Mouse (Mus musculus): ENCODE data around the gene Snrnp35. TPM values are rescaled to one million over a fixed set of nuclear protein-coding genes. Genes with fewer than 3 reads are reported as not detected.
"Not testable (repeated sequence)": the region's sequence is repeated elsewhere in the genome, so short reads cannot be mapped to it uniquely, and the experiment has no call there.

The Snrnp35 gene
- polyA plus RNA-seq, 1 experiment = 4.6 TPM

DNA sequence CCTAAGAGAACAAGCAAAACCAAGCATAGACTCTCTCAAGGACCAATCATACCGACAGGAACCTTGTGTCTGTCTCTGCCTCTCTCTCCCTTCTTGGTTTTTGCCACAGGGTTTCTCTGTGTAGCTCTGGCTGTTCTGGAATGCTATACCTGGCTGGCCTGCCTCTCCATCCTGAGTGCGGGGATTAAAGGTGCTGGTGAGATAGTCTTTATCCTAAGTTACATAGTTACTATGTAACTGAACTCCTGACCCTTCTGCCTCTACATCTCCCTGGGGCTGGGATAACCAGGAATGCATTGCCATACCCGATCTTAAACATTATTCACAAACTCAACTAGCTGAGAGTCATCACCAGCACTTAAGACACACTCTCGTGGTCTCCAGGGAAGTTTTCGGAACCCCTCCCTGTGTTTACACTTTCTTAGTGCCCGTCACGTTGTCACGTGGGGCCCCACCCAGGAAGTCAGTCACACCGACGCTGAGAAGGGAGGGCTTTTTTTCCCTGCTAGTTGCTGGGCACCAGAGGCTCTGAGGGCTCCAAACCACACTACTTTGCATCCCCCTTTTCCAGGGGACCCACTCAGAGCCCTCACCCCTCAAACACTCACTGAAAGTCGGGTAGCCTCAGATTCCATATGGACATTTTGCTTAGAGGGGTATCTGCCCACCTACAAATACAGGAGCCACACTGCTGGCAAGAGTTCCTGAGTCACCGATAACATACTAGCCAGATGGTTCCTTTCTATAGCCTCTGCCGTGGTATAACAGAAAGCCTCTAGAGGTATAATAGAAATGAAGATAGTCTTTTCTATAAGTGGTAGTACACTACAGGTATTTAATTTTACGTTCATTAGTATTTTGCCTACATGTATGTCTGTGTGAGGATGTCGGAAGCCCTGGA is 13.9 kb downstream of the Snrnp35 start:
- peak; percentile 38 for DNase-seq
- peak overlapping the region; percentile 83 for H3K27ac ChIP-seq (ENCODE audit: control insufficient read depth, insufficient read depth, low read length)
- 41% methylated on average over 15 of the region's 15 CpGs for WGBS

DNA sequence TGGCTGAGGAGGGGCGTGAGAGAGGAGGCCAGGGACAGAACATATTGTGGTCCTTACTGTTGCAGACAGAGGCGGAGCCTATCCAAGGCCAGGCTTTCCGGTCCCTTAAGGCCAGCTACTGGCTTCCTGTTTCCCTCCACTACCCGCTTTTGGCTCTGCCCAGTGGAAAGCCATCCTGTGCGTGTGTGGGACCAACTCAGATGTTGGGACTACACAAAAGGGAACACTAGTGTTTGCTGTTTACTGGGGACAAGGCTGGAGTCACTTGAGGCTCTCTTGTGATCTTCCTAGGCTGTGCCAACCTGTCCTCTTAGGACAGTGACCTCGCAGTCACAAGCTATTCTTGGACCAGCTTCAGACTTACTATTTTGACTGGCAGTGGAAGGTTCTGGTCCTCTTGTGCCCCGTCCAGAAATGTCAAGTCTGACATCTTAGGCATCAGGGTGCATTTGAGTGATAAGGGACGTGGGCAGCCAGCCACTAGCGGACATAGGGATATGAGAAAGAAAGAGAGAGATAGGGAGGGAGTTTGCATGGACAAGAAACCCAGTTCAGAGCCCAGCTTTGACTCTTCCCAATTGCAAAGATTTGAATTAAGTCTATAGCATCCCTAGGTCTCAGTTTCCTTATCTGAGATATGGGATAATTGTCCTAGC is 15.4 kb downstream of the Snrnp35 start:
- DNase-seq = no peak
- Histone ChIP-seq H3K4me1 (replicated peaks; ENCODE audit: control insufficient read depth, insufficient read depth, low read length) (peaks cover 30% of the 10 kb centered on the region), H3K27me3 (ENCODE audit: control insufficient read depth, insufficient read depth, low read length) (no peaks in the 10 kb centered on the region), H3K27ac (ENCODE audit: control insufficient read depth, insufficient read depth, low read length) (no peak overlapping the region), H3K36me3 (ENCODE audit: control insufficient read depth, insufficient read depth, low read length) (no peaks in the 10 kb centered on the region), H3K4me3 (ENCODE audit: control insufficient read depth, insufficient read depth, low read length) (no peak overlapping the region)
- 64% methylated on average over 9 of the region's 9 CpGs for WGBS
- TF ChIP-seq CTCF (IDR thresholded peaks at IDR 0.05; ENCODE audit: borderline replicate concordance, control insufficient read depth, extremely low read depth, insufficient read depth, low read length, poor library complexity) = no peak
- no peak for TF ChIP-seq POLR2A (IDR thresholded peaks at IDR 0.05; ENCODE audit: control insufficient read depth, extremely low read depth, insufficient read depth, low read length, poor library complexity)

More for the DNA sequence above, 13.9 kb downstream of the Snrnp35 start:
- H3K4me3 ChIP-seq (ENCODE audit: control insufficient read depth, insufficient read depth, low read length) = no peak overlapping the region
- no peaks in the 10 kb centered on the region for H3K27me3 ChIP-seq (ENCODE audit: control insufficient read depth, insufficient read depth, low read length)
- peaks cover 30% of the 10 kb centered on the region for H3K4me1 ChIP-seq (replicated peaks; ENCODE audit: control insufficient read depth, insufficient read depth, low read length)
- no peaks in the 10 kb centered on the region for H3K36me3 ChIP-seq (ENCODE audit: control insufficient read depth, insufficient read depth, low read length)
- 0 out of 2 replicates have a peak, but pooled peaks have one; percentile 31 for TF ChIP-seq POLR2A (IDR thresholded peaks at IDR 0.05; ENCODE audit: control insufficient read depth, extremely low read depth, insufficient read depth, low read length, poor library complexity)
- TF ChIP-seq CTCF (IDR thresholded peaks at IDR 0.05; ENCODE audit: borderline replicate concordance, control insufficient read depth, extremely low read depth, insufficient read depth, low read length, poor library complexity) = no peak

DNA sequence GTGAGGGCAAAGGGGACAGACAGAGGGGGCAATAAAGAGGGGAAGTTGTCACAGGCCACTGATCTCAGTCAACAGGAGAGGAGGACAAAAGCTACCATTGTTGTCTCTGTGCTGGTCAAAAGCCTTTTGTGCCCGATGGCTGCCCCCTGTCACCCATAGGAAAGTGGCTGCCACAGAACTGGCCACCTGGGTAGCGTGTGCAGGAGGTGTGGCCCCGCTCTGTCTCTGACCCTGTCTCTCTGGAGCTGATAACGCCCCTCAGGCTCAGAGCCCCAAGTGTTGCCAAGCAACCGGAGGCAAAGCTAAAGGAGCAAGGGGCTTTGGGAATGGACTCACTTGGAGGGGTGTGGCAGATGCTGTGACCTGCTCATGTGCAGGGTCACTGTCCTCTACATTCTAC is 16.1 kb downstream of the Snrnp35 start:
- Histone ChIP-seq H3K27me3 (ENCODE audit: control insufficient read depth, insufficient read depth, low read length) (no peaks in the 10 kb centered on the region), H3K27ac (ENCODE audit: control insufficient read depth, insufficient read depth, low read length) (no peak overlapping the region), H3K4me1 (replicated peaks; ENCODE audit: control insufficient read depth, insufficient read depth, low read length) (peaks cover 30% of the 10 kb centered on the region), H3K4me3 (ENCODE audit: control insufficient read depth, insufficient read depth, low read length) (no peak overlapping the region), H3K36me3 (ENCODE audit: control insufficient read depth, insufficient read depth, low read length) (no peaks in the 10 kb centered on the region)
- WGBS = 92% methylated on average over 5 of the region's 5 CpGs
- DNase-seq = no peak
- TF ChIP-seq CTCF (IDR thresholded peaks at IDR 0.05; ENCODE audit: borderline replicate concordance, control insufficient read depth, extremely low read depth, insufficient read depth, low read length, poor library complexity) (no peak), POLR2A (IDR thresholded peaks at IDR 0.05; ENCODE audit: control insufficient read depth, extremely low read depth, insufficient read depth, low read length, poor library complexity) (no peak)

DNA sequence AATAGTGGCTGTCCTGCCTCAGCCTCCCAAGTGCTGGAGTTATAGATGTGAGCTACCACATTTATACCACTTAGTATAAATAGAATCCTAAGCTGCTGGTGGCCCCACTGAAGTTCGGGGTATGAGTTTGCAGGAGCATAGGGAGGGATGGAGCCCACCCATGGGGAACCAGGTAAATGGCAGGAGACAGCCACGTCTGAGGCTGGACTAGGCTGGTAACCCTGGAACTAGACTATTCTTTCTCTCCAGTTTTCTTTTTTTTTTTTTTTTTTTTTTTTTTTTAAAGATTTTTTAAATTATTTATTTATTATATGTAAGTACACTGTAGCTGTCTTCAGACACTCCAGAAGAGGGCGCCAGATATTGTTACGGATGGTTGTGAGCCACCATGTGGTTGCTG is 17.1 kb downstream of the Snrnp35 start:
- not testable (repeated sequence) for H3K36me3 ChIP-seq (ENCODE audit: control insufficient read depth, insufficient read depth, low read length)

DNA sequence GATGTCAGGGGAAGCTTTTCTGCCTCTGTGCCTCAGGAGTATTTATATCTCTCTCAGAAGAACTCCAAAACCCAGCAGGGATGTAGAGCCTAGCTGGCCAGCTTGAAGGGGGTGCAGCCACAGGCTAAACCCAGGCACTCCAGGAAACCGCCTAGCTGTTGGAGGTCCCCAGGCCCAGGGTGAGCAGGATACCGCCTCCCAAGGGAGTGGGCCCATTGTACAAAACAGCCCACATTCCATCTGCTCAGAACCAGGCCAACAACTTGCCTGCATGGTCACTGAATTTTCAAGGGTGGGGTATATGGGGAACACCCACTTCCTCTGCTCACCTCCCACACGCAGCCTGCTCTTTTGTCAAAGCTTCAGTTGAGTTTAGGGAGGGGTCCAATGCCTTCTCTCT is 17.6 kb downstream of the Snrnp35 start:
- DNase-seq = no peak
- H3K27ac ChIP-seq (ENCODE audit: control insufficient read depth, insufficient read depth, low read length) = no peak overlapping the region
- H3K27me3 ChIP-seq (ENCODE audit: control insufficient read depth, insufficient read depth, low read length) = no peaks in the 10 kb centered on the region
- 94% methylated on average over 3 of the region's 3 CpGs for WGBS
- H3K36me3 ChIP-seq (ENCODE audit: control insufficient read depth, insufficient read depth, low read length) = no peaks in the 10 kb centered on the region
- no peak for TF ChIP-seq POLR2A (IDR thresholded peaks at IDR 0.05; ENCODE audit: control insufficient read depth, extremely low read depth, insufficient read depth, low read length, poor library complexity)
- no peak for TF ChIP-seq CTCF (IDR thresholded peaks at IDR 0.05; ENCODE audit: borderline replicate concordance, control insufficient read depth, extremely low read depth, insufficient read depth, low read length, poor library complexity)
- peaks cover 22% of the 10 kb centered on the region for H3K4me1 ChIP-seq (replicated peaks; ENCODE audit: control insufficient read depth, insufficient read depth, low read length)
- no peak overlapping the region for H3K4me3 ChIP-seq (ENCODE audit: control insufficient read depth, insufficient read depth, low read length)

More for the DNA sequence above, 17.1 kb downstream of the Snrnp35 start:
- WGBS = 82% methylated on average over 3 of the region's 4 CpGs
- DNase-seq; H3K4me3 ChIP-seq (ENCODE audit: control insufficient read depth, insufficient read depth, low read length); H3K27me3 ChIP-seq (ENCODE audit: control insufficient read depth, insufficient read depth, low read length); H3K27ac ChIP-seq (ENCODE audit: control insufficient read depth, insufficient read depth, low read length): not testable (repeated sequence)
- H3K4me1 ChIP-seq (replicated peaks; ENCODE audit: control insufficient read depth, insufficient read depth, low read length) = peaks cover 28% of the 10 kb centered on the region

DNA sequence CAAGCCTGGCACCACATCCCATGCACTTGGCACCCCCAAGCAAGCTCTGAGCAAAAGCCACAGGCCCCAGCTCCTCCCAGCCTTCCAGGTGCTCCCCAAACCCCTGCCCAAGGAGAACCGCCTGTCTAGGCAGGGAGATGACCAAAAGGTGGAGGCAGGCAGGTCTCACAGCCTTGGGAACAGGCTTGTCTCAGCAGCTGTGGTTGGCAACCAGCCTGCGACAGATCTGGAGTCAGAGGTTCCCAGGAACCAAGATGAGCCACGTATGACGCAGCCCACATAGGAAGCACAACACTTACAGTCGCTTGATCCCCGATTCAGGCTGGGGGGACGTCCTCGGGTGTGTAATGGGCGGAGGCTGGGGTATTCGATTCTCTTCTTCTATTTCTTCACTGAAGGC is 18.6 kb downstream of the Snrnp35 start:
- Histone ChIP-seq H3K4me3 (ENCODE audit: control insufficient read depth, insufficient read depth, low read length) (no peak overlapping the region), H3K4me1 (replicated peaks; ENCODE audit: control insufficient read depth, insufficient read depth, low read length) (peaks cover 13% of the 10 kb centered on the region), H3K27ac (ENCODE audit: control insufficient read depth, insufficient read depth, low read length) (no peak overlapping the region), H3K36me3 (ENCODE audit: control insufficient read depth, insufficient read depth, low read length) (no peaks in the 10 kb centered on the region), H3K27me3 (ENCODE audit: control insufficient read depth, insufficient read depth, low read length) (no peaks in the 10 kb centered on the region)
- no peak for DNase-seq
- 91% methylated on average over 10 of the region's 10 CpGs for WGBS
- TF ChIP-seq POLR2A (IDR thresholded peaks at IDR 0.05; ENCODE audit: control insufficient read depth, extremely low read depth, insufficient read depth, low read length, poor library complexity) (no peak), CTCF (IDR thresholded peaks at IDR 0.05; ENCODE audit: borderline replicate concordance, control insufficient read depth, extremely low read depth, insufficient read depth, low read length, poor library complexity) (no peak)

Data from thymus, adult 2 months (tissue).